Mouse (Mus musculus) CH12.LX (cell line): ENCODE measurements around the gene Schip1. TPM values are rescaled to one million over a fixed set of nuclear protein-coding genes. Genes with fewer than 3 reads are reported as not detected.

ENCODE experiments used
- DNase-seq: peaks from one replicate; pipeline ENCODE4 v3.0.0-alpha.2; 2013; ENCODE audit errors: extremely low read depth
- H3K27ac ChIP-seq: 2 replicates; pipeline ENCODE4 v1.5.1; 2012; ENCODE audit warnings: low read depth, mild to moderate bottlenecking, control low read depth, moderate library complexity; ENCODE audit not compliant: insufficient read depth
- H3K27me3 ChIP-seq: replicated peaks from 2 replicates; pipeline ENCODE3; 2012; ENCODE audit warnings: inconsistent platforms
- H3K36me3 ChIP-seq, 2 experiments: replicated peaks in 1 of 2; 2 replicates each; pipeline versions ENCODE3 to v1.6.1; 2012; ENCODE audit warnings: inconsistent platforms in 1 of 2, low read length in 1 of 2, mild to moderate bottlenecking in 1 of 2, mixed read lengths in 1 of 2, moderate library complexity in 1 of 2; ENCODE audit not compliant: control insufficient read depth in 1 of 2, insufficient read depth in 1 of 2
- H3K4me1 ChIP-seq, 2 experiments: 2 replicates each; pipeline ENCODE4 v1.6.1; 2012; ENCODE audit warnings: inconsistent platforms in 1 of 2, moderate library complexity in 1 of 2; ENCODE audit not compliant: insufficient read depth in 2 of 2, control insufficient read depth in 1 of 2
- H3K4me2 ChIP-seq: 2 replicates; pipeline ENCODE4 v1.6.1; 2012; ENCODE audit warnings: low read depth, mild to moderate bottlenecking, control low read depth; ENCODE audit not compliant: poor library complexity, insufficient read depth, severe bottlenecking
- H3K4me3 ChIP-seq, 3 experiments: fragments of 150-350 bp in 1 of 3; sonication (generic) in 1 of 3; replicated peaks in 1 of 3; 2 replicates each; pipeline versions ENCODE3 to v1.5.1; 2011 to 2012; ENCODE audit warnings: low read depth in 2 of 3, low read length in 2 of 3, mild to moderate bottlenecking in 2 of 3, moderate library complexity in 2 of 3, control low read depth in 1 of 3, improper control_type of control experiment in 1 of 3, inconsistent platforms in 1 of 3, mixed read lengths in 1 of 3; ENCODE audit not compliant: poor library complexity in 1 of 3
- H3K79me2 ChIP-seq: replicated peaks from 2 replicates; pipeline ENCODE4 v1.6.1; 2012; ENCODE audit warnings: mild to moderate bottlenecking, moderate library complexity; ENCODE audit not compliant: control insufficient read depth, poor library complexity, insufficient read depth, severe bottlenecking; ENCODE audit errors: extremely low read depth
- H3K9ac ChIP-seq: 2 replicates; pipeline ENCODE4 v1.6.1; 2012; ENCODE audit warnings: low read depth, mild to moderate bottlenecking, control low read depth, moderate library complexity; ENCODE audit not compliant: insufficient read depth
- H3K9me3 ChIP-seq: replicated peaks from 2 replicates; pipeline ENCODE3; 2012; ENCODE audit warnings: low read length, inconsistent platforms, mixed read lengths
- BHLHE40 ChIP-seq: IDR thresholded peaks from 2 replicates; pipeline ENCODE4 v1.6.1; 2011; ENCODE audit warnings: mild to moderate bottlenecking, low read depth, low read length, improper control_type of control experiment
- CHD1 ChIP-seq: IDR thresholded peaks from 2 replicates; pipeline ENCODE4 v1.6.1; 2012; ENCODE audit warnings: low read depth, low read length, improper control_type of control experiment, inconsistent platforms
- CTCF ChIP-seq, 2 experiments: IDR thresholded peaks in 1 of 2; conservative IDR thresholded peaks in 1 of 2; 2 replicates each; pipeline ENCODE4 v1.5.1; 2011 to 2012; ENCODE audit warnings: low read depth in 2 of 2, low read length in 2 of 2, improper control_type of control experiment in 1 of 2, inconsistent platforms in 1 of 2, mild to moderate bottlenecking in 1 of 2, moderate library complexity in 1 of 2
- E2F4 ChIP-seq: IDR thresholded peaks from 2 replicates; pipeline ENCODE4 v1.6.1; 2011; ENCODE audit warnings: low read depth, low read length, improper control_type of control experiment; ENCODE audit not compliant: insufficient replicate concordance
- EP300 ChIP-seq: IDR thresholded peaks from 2 replicates; pipeline ENCODE4 v1.6.1; 2011; ENCODE audit warnings: low read length, improper control_type of control experiment
- JUN ChIP-seq: IDR thresholded peaks from 2 replicates; pipeline ENCODE4 v1.6.1; 2011; ENCODE audit warnings: low read depth, mild to moderate bottlenecking, low read length, improper control_type of control experiment, moderate library complexity; ENCODE audit not compliant: insufficient read depth
- JUND ChIP-seq: conservative IDR thresholded peaks from 2 replicates; pipeline ENCODE4 v1.6.1; 2011; ENCODE audit warnings: low read depth, low read length, improper control_type of control experiment
- MAZ ChIP-seq: IDR thresholded peaks from 2 replicates; pipeline ENCODE4 v1.6.1; 2012; ENCODE audit warnings: low read depth, mild to moderate bottlenecking, inconsistent platforms, low read length, improper control_type of control experiment, moderate library complexity
- MYC ChIP-seq: IDR thresholded peaks from 2 replicates; pipeline ENCODE4 v1.6.1; 2011; ENCODE audit warnings: low read depth, mild to moderate bottlenecking, improper control_type of control experiment, low read length
- NRF1 ChIP-seq: IDR thresholded peaks from 2 replicates; pipeline ENCODE4 v1.6.1; 2014; ENCODE audit warnings: low read depth, mild to moderate bottlenecking, inconsistent platforms, low read length, improper control_type of control experiment, moderate library complexity
- RAD21 ChIP-seq: IDR thresholded peaks from 2 replicates; pipeline ENCODE4 v1.6.1; 2011; ENCODE audit warnings: low read depth, mild to moderate bottlenecking, low read length, improper control_type of control experiment, moderate library complexity
- SMC3 ChIP-seq: IDR thresholded peaks from 2 replicates; pipeline ENCODE4 v1.6.1; 2011; ENCODE audit warnings: low read depth, low read length, improper control_type of control experiment
- dilution Hi-C: fragments of 300-500 bp; cut with MboI; formaldehyde crosslinking; loops from 2 replicates; pipeline ENCODE4 v1.14.3; 2020; ENCODE audit warnings: low sequenced_read_pairs; ENCODE audit not compliant: extremely low pct_unique_long_range_greater_than_20kb, extremely low pct_ligation_motif_present
- in situ Hi-C: fragments of 300-500 bp; cut with MboI; formaldehyde crosslinking; loops from 3 replicates; pipeline ENCODE4 v1.14.3; 2019; ENCODE audit warnings: low sequenced_read_pairs, low pct_ligation_motif_present, low pct_unique_long_range_greater_than_20kb, mixed read lengths
- polyA plus RNA-seq: library from polyadenylated mRNA; unstranded; fragments of >175 nt; gene quantifications from 2 replicates; pipeline ENCODE4 v1.2.1, GENCODE M21; 2012; ENCODE audit warnings: low read depth; ENCODE audit not compliant: insufficient read length
- total RNA-seq, 2 experiments: library from RNA; depleted of rRNA; stranded (reverse); fragments of 300-350 nt in 1 of 2; fragments of >200 nt in 1 of 2; gene quantifications; 2 replicates each; pipeline ENCODE4 v1.2.3; 2012 to 2014

The Schip1 gene
- total and polyA plus RNA-seq, 3 experiments: 0.25 to 0.36 TPM; not detected in 1

DNA sequence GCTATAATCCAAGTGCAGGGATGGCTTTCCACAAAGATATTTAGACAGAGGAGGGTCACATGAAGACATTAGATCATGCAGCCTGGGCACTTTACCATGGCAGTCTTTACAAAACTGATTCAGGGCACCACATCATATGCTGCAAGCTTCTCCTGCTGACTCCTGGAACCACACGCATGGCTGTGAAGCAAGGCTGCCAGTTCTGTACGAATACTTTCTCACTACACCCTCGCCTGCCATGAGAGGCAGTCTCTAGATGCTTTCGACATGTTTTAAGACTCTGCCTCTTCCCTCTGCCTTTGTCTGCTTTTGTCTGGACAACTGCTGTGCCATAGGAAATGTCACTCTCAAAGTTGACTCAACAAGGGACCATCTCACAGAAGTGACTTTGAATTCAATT, 145.8 kb downstream of the Schip1 start:
- Histone ChIP-seq H3K36me3 (no peaks in the 10 kb centered on the region), H3K4me2 (no peak overlapping the region), H3K79me2 (no peaks in the 10 kb centered on the region), H3K9ac (no peak overlapping the region), H3K4me1 (no peaks in the 10 kb centered on the region), H3K27ac (no peak overlapping the region), H3K4me3 (no peak overlapping the region), H3K9me3 (no peaks in the 10 kb centered on the region), H3K27me3 (no peaks in the 10 kb centered on the region)
- in situ Hi-C loops: no loop called here
- no peak for TF ChIP-seq CHD1
- no peak for TF ChIP-seq RAD21
- no peak for DNase-seq
- dilution Hi-C loops: no loop called here

DNA sequence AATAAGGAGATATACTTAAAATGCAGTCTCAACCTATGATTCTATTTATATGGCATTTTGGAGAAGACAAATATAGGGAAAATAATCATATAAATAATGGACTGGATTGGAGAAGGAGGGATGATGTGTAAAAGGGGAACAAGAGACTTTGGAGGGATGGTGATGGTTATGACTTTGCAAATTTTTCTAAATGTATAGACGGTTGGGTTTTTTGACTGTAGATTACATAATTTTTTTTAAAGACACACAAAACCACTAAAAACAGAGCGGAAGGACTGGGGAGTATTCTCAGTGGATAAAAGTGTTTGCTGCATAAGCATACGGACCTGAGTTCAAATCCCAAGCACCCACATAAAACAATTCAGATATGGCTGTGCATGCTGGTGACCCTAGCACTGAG, 156.8 kb downstream of the Schip1 start:
- in situ Hi-C loops: no loop called here
- dilution Hi-C loops: no loop called here
- no peak for TF ChIP-seq E2F4
- TF ChIP-seq MAZ: no peak
- TF ChIP-seq MYC: no peak
- TF ChIP-seq CTCF (conservative IDR thresholded peaks at IDR 0.05 in 1 of 2, IDR thresholded peaks at IDR 0.05 in 1 of 2; ENCODE audit: low read depth in 2 of 2, low read length in 2 of 2): no peak
- no peak for TF ChIP-seq NRF1
- TF ChIP-seq, all 38 proteins: peak for 0
- H3K9ac ChIP-seq: no peak overlapping the region
- H3K4me2 ChIP-seq: no peak overlapping the region
- DNase-seq: no peak
- H3K79me2 ChIP-seq: no peaks in the 10 kb centered on the region
- H3K36me3 ChIP-seq: no peaks in the 10 kb centered on the region
- H3K27me3 ChIP-seq: no peaks in the 10 kb centered on the region
- H3K9me3 ChIP-seq: no peaks in the 10 kb centered on the region
- H3K27ac ChIP-seq: no peak overlapping the region
- no peak overlapping the region for H3K4me3 ChIP-seq
- no peaks in the 10 kb centered on the region for H3K4me1 ChIP-seq

DNA sequence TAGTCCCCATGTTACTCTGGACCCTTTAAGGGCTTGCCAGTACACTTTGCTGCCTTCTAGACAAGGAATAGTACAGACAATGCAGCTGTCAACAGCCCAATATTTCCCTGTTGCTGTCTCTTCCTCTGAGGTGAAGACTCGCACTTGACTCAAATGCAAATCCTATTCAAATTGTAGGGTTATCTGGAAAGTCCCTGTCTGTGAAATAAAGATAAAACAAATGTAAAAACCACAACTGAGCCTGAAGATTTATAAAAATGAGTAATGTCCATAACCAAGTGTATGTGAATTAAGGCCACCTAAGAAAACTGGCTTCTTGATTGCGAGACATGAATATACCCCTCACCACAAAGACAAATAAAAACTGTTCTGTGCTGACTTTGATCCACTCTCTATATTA, 175.3 kb downstream of the Schip1 start:
- TF ChIP-seq EP300 (peak; percentile 60), JUND (peak; percentile 14; the same call in 1 of the 2 replicates), BHLHE40 (peak; percentile 43; the same call in 1 of the 2 replicates), JUN (no peak), SMC3 (no peak)
- H3K27me3 ChIP-seq: no peaks in the 10 kb centered on the region
- no peak overlapping the region for H3K9ac ChIP-seq
- in situ Hi-C loops (no loop called here), dilution Hi-C loops (no loop called here)
- H3K4me2 ChIP-seq: peak overlapping the region; percentile 78
- no peaks in the 10 kb centered on the region for H3K79me2 ChIP-seq
- no peaks in the 10 kb centered on the region for H3K9me3 ChIP-seq
- peaks cover 3 to 34% of the 10 kb centered on the region in 2 experiments for H3K4me1 ChIP-seq
- no peak overlapping the region for H3K4me3 ChIP-seq
- DNase-seq: peak; percentile 51
- H3K27ac ChIP-seq: no peak overlapping the region
- H3K36me3 ChIP-seq: no peaks in the 10 kb centered on the region
